Mouse (Mus musculus): Measurements from ENCODE around the gene Mboat7. TPM values are rescaled to one million over a fixed set of nuclear protein-coding genes. Genes with fewer than 3 reads are reported as not detected.

The Mboat7 gene
- polyA plus RNA-seq, 1 experiment from 2014 or later: 40.4 TPM

- H3K27ac ChIP-seq: peak overlapping the region; percentile 98
- no peaks in the 10 kb centered on the region for H3K27me3 ChIP-seq (ENCODE audit: insufficient read depth, poor library complexity, severe bottlenecking)
- under 1% methylated on average over 45 of the region's 58 CpGs for WGBS
- peaks cover 29% of the 10 kb centered on the region for H3K4me1 ChIP-seq
- DNase-seq (ENCODE audit: low spot score): no peak
- H3K9me3 ChIP-seq: no peaks in the 10 kb centered on the region
- peak overlapping the region; percentile 98 for H3K4me3 ChIP-seq
- H3K36me3 ChIP-seq: peaks cover 33% of the 10 kb centered on the region
These were observed 47.8 kb downstream of the Mboat7 start for GRCm38 (mm10) chr7:3645488-3646025.

GRCm38 (mm10) chr7:3644672-3645487 is 48.4 kb downstream of the Mboat7 start, which contains the start of gene Cnot3:
Gene Cnot3 (plus strand): TSS chr7:3645268.
- DNase-seq (ENCODE audit: low spot score): peak; percentile 100
- H3K27ac ChIP-seq: peak within 1 kb of the TSS; percentile 98
- under 1% methylated on average over 58 of the region's 58 CpGs for WGBS
- H3K9me3 ChIP-seq: no peaks in the 10 kb centered on the region
- peaks cover 33% of the 10 kb centered on the region for H3K36me3 ChIP-seq
- peaks cover 29% of the 10 kb centered on the region for H3K4me1 ChIP-seq
- H3K27me3 ChIP-seq (ENCODE audit: insufficient read depth, poor library complexity, severe bottlenecking): no peaks in the 10 kb centered on the region
- peak within 1 kb of the TSS; percentile 98 for H3K4me3 ChIP-seq

GRCm38 (mm10) chr7:3644348-3644671 is 49.0 kb downstream of the Mboat7 start:
- under 1% methylated on average over 11 of the region's 11 CpGs for WGBS
- DNase-seq (ENCODE audit: low spot score): no peak
- Histone ChIP-seq H3K4me1 (peaks cover 26% of the 10 kb centered on the region), H3K27ac (peak overlapping the region; percentile 98; the same call in 1 of the 2 replicates), H3K36me3 (peaks cover 35% of the 10 kb centered on the region), H3K27me3 (ENCODE audit: insufficient read depth, poor library complexity, severe bottlenecking) (no peaks in the 10 kb centered on the region), H3K9me3 (no peaks in the 10 kb centered on the region), H3K4me3 (peak overlapping the region; percentile 98)

GRCm38 (mm10) chr7:3643843-3644242 is 49.5 kb downstream of the Mboat7 start:
- DNase-seq (ENCODE audit: low spot score): no peak
- H3K4me3 ChIP-seq: peak overlapping the region; percentile 98
- 0 out of 2 replicates have a peak overlapping the region, but pooled peaks have one; percentile 2 for H3K27ac ChIP-seq
- peaks cover 36% of the 10 kb centered on the region for H3K36me3 ChIP-seq
- WGBS: 24% methylated on average over 9 of the region's 9 CpGs
- no peaks in the 10 kb centered on the region for H3K27me3 ChIP-seq (ENCODE audit: insufficient read depth, poor library complexity, severe bottlenecking)
- peaks cover 23% of the 10 kb centered on the region for H3K4me1 ChIP-seq
- no peaks in the 10 kb centered on the region for H3K9me3 ChIP-seq

GRCm38 (mm10) chr7:3643412-3643811 is 49.9 kb downstream of the Mboat7 start:
- WGBS: 65% methylated on average over 5 of the region's 5 CpGs
- Histone ChIP-seq H3K27ac (no peak overlapping the region), H3K36me3 (peaks cover 39% of the 10 kb centered on the region), H3K27me3 (ENCODE audit: insufficient read depth, poor library complexity, severe bottlenecking) (no peaks in the 10 kb centered on the region), H3K4me1 (peaks cover 22% of the 10 kb centered on the region), H3K4me3 (no peak overlapping the region), H3K9me3 (no peaks in the 10 kb centered on the region)
- DNase-seq (ENCODE audit: low spot score): no peak

- DNase-seq (ENCODE audit: low spot score): no peak
- 47% methylated on average over 3 of the region's 3 CpGs for WGBS
- no peaks in the 10 kb centered on the region for H3K27me3 ChIP-seq (ENCODE audit: insufficient read depth, poor library complexity, severe bottlenecking)
- H3K4me1 ChIP-seq: peaks cover 18% of the 10 kb centered on the region
- peak overlapping the region; percentile 91 for H3K27ac ChIP-seq
- H3K36me3 ChIP-seq: peaks cover 50% of the 10 kb centered on the region
- no peaks in the 10 kb centered on the region for H3K9me3 ChIP-seq
- H3K4me3 ChIP-seq: peak overlapping the region; percentile 78
These were observed 62.9 kb downstream of the Mboat7 start for GRCm38 (mm10) chr7:3630478-3630815.

GRCm38 (mm10) chr7:3629543-3630477 is 63.5 kb downstream of the Mboat7 start, which contains the start of the genes Tfpt and Prpf31:
Gene Tfpt (minus strand): TSS chr7:3629929.
Gene Prpf31 (plus strand): TSS chr7:3629985.
- no peaks in the 10 kb centered on the region for H3K27me3 ChIP-seq (ENCODE audit: insufficient read depth, poor library complexity, severe bottlenecking)
- H3K9me3 ChIP-seq: no peaks in the 10 kb centered on the region
- H3K36me3 ChIP-seq: peaks cover 47% of the 10 kb centered on the region
- peak within 1 kb of the TSS; percentile 91 for H3K27ac ChIP-seq
- H3K4me3 ChIP-seq: peak within 1 kb of the TSS; percentile 78
- peak; percentile 96 for DNase-seq (ENCODE audit: low spot score)
- H3K4me1 ChIP-seq: peaks cover 18% of the 10 kb centered on the region
- WGBS: 1% methylated on average over 47 of the region's 47 CpGs

GRCm38 (mm10) chr7:3629030-3629429 is 64.3 kb downstream of the Mboat7 start:
- H3K27ac ChIP-seq: peak overlapping the region; percentile 91

More at GRCm38 (mm10) chr7:3629030-3629429, 64.3 kb downstream of the Mboat7 start:
- no peak for DNase-seq (ENCODE audit: low spot score)
- Histone ChIP-seq H3K4me3 (peak overlapping the region; percentile 78), H3K4me1 (peaks cover 18% of the 10 kb centered on the region), H3K36me3 (peaks cover 47% of the 10 kb centered on the region), H3K27me3 (ENCODE audit: insufficient read depth, poor library complexity, severe bottlenecking) (no peaks in the 10 kb centered on the region), H3K9me3 (no peaks in the 10 kb centered on the region)
- WGBS: 28% methylated on average over 4 of the region's 4 CpGs

Small RNA genes lying within 50 kb of the gene (microRNA-seq; reads per million reads assigned to microRNA genes)
- gene Mir3572: 3.8 reads per million, percentile 10 among the genes with 10 or more reads in this experiment

Other genes with a start within 250 kb of the Mboat7 start
- not detected in 2 replicates for gene Tarm1, start 190.9 kb downstream of the Mboat7 start, polyA plus RNA-seq (2016; fragmentation: Nextera tagmentation; extraction: Ambion mirVana)
- 0.16 and 0.27 TPM in 2 replicates for gene Oscar, start 77.4 kb downstream of the Mboat7 start, polyA plus RNA-seq (2016; fragmentation: Nextera tagmentation; extraction: Ambion mirVana)
- gene Ndufa3, start 76.2 kb downstream of the Mboat7 start, polyA plus RNA-seq (2016; fragmentation: Nextera tagmentation; extraction: Ambion mirVana): 486 and 602 TPM in 2 replicates
- 19.4 and 34.5 TPM in 2 replicates for gene Tfpt, start 63.6 kb downstream of the Mboat7 start, polyA plus RNA-seq (2016; fragmentation: Nextera tagmentation; extraction: Ambion mirVana)
- gene Prpf31, start 63.5 kb downstream of the Mboat7 start, polyA plus RNA-seq (2016; fragmentation: Nextera tagmentation; extraction: Ambion mirVana): 90.1 and 121 TPM in 2 replicates
- 40.7 and 56.4 TPM in 2 replicates for gene Cnot3, start 48.3 kb downstream of the Mboat7 start, polyA plus RNA-seq (2016; fragmentation: Nextera tagmentation; extraction: Ambion mirVana)
- 19.5 and 19.6 TPM in 2 replicates for gene Leng1, start 27.7 kb downstream of the Mboat7 start, polyA plus RNA-seq (2016; fragmentation: Nextera tagmentation; extraction: Ambion mirVana)
- gene Tmc4, start 16.0 kb downstream of the Mboat7 start, polyA plus RNA-seq (2016; fragmentation: Nextera tagmentation; extraction: Ambion mirVana): 5.4 and 8.5 TPM in 2 replicates
- 221 and 268 TPM in 2 replicates for gene Tsen34, start 660 bp downstream of the Mboat7 start, polyA plus RNA-seq (2016; fragmentation: Nextera tagmentation; extraction: Ambion mirVana)
- 973 and 1,162 TPM in 2 replicates for gene Rps9, start 10.5 kb upstream of the Mboat7 start, polyA plus RNA-seq (2016; fragmentation: Nextera tagmentation; extraction: Ambion mirVana)
- 0.05 and 0.16 TPM in 2 replicates for gene Pirb, start 26.9 kb upstream of the Mboat7 start, polyA plus RNA-seq (2016; fragmentation: Nextera tagmentation; extraction: Ambion mirVana)
- gene Gm15448, start 132.2 kb upstream of the Mboat7 start, polyA plus RNA-seq (2016; fragmentation: Nextera tagmentation; extraction: Ambion mirVana): not detected in 2 replicates
- gene Pira2, start 151.5 kb upstream of the Mboat7 start, polyA plus RNA-seq (2016; fragmentation: Nextera tagmentation; extraction: Ambion mirVana): not detected in 2 replicates
- gene Gm14548, start 204.6 kb upstream of the Mboat7 start, polyA plus RNA-seq (2016; fragmentation: Nextera tagmentation; extraction: Ambion mirVana): not detected in 2 replicates
- not detected in 2 replicates for gene Lilra6, start 222.0 kb upstream of the Mboat7 start, polyA plus RNA-seq (2016; fragmentation: Nextera tagmentation; extraction: Ambion mirVana)

All from heart, embryonic 10.5 days (tissue).